Mouse (Mus musculus) hindbrain, postnatal 0 days (tissue): ENCODE data around the gene Lin28a. TPM values are rescaled to one million over a fixed set of nuclear protein-coding genes. Genes with fewer than 3 reads are reported as not detected.

Source experiments
- ATAC-seq: fragments of 200-750 bp; cut with Nextera tagmentation; 2 replicates; pipeline ENCODE4 v1.8.0; 2017; ENCODE audit warnings: mild to moderate bottlenecking, moderate TSS enrichment, moderate library complexity
- DNase-seq: peaks from one replicate; pipeline ENCODE4 v3.0.0-alpha.2; 2015; ENCODE audit warnings: low spot score
- H3K27ac ChIP-seq: fragments of 300-500 bp; sonication (generic); 2 replicates; pipeline ENCODE4 v1.5.1; 2014; ENCODE audit warnings: mild to moderate bottlenecking
- H3K27me3 ChIP-seq: fragments of 300-500 bp; sonication (generic); 2 replicates; pipeline ENCODE4 v1.6.1; 2014; ENCODE audit warnings: low read length, mixed read lengths; ENCODE audit not compliant: insufficient read depth
- H3K36me3 ChIP-seq: fragments of 300-500 bp; sonication (generic); 2 replicates; pipeline ENCODE4 v1.6.1; 2014; ENCODE audit warnings: low read length, mixed read lengths; ENCODE audit not compliant: insufficient read depth
- H3K4me1 ChIP-seq: fragments of 300-500 bp; sonication (generic); 2 replicates; pipeline ENCODE4 v1.6.1; 2014; ENCODE audit warnings: antibody characterized with exemption, low read length, mixed read lengths; ENCODE audit not compliant: insufficient read depth
- H3K4me2 ChIP-seq: fragments of 300-500 bp; sonication (generic); 2 replicates; pipeline ENCODE4 v1.6.1; 2014; ENCODE audit warnings: low read depth, mild to moderate bottlenecking, low read length, moderate library complexity, mixed read lengths
- H3K4me3 ChIP-seq: fragments of 300-500 bp; sonication (generic); 2 replicates; pipeline ENCODE4 v1.5.1; 2014; ENCODE audit warnings: low read length
- H3K9ac ChIP-seq: fragments of 300-500 bp; sonication (generic); replicated peaks from 2 replicates; pipeline ENCODE4 v1.6.1; 2014; ENCODE audit warnings: mild to moderate bottlenecking, low read length, moderate library complexity, mixed read lengths
- H3K9me3 ChIP-seq: fragments of 300-500 bp; sonication (generic); 2 replicates; pipeline ENCODE4 v1.6.1; 2016; ENCODE audit warnings: low read length, mixed read lengths
- CTCF ChIP-seq: IDR thresholded peaks from 2 replicates; pipeline ENCODE4 v1.5.1; 2016; ENCODE audit warnings: antibody characterized with exemption, control low read depth, low read depth
- WGBS: fragments of 180-500 bp; shearing (Covaris S2); extraction: QIAGEN DNeasy Blood & Tissue Kit; methylation state at CpG from one replicate; pipeline ENCODE4 v1.1.7; 2014; 5-methylcytosine and 5-hydroxymethylcytosine counted together
- polyA plus RNA-seq: library from polyadenylated mRNA; unstranded; fragments of >200 nt; fragmentation: Nextera tagmentation; extraction: Ambion mirVana; gene quantifications from 2 replicates; pipeline ENCODE4 v1.2.1, GENCODE M21; 2015
- total RNA-seq: library from RNA; depleted of rRNA; stranded (reverse); fragments of >200 nt; gene quantifications from 2 replicates; pipeline ENCODE4 v1.2.3, GENCODE M21; 2014

The Lin28a gene
- total and polyA plus RNA-seq, 2 experiments from 2014 or later = not detected

DNA sequence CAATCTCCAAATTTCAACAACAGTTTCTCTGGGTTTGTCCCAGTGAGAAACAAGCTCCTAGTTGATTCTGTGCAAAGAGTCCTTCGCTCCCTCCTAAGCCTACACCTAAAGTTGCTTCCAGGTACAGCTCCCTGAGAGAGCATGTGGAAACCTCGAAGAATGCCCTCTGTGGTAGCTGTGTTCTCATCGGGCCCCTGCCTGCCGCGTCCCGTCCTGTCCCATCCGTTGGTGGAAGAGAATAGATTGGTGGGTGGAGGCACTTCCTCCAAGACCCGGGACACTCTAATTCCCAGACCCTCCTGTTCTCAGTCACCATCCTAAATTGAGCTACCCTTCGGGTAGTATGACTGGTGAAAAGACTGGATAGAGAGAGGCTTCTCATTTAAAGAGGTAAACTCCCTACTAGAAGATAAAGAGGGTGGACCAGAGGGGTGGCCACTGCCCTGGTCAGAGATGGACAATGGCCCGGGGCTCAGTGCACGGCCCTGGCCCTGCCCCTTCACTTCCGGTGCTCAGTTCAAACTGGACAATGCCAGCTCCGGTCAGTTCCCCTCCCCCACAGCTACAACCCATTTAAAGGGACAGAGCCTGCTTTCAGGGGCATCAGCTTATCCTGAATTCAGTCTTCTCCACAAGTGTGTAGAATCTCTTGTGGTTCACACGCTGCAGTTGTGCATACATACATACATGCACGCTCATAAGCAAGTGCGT is 1.2 kb upstream of the Lin28a start:
- peak overlapping the region; percentile 33 for H3K4me3 ChIP-seq
- H3K36me3 ChIP-seq = no peaks in the 10 kb centered on the region
- H3K4me1 ChIP-seq = no peaks in the 10 kb centered on the region
- peak; percentile 78 for DNase-seq
- ATAC-seq = peak; percentile 75
- H3K4me2 ChIP-seq = peak overlapping the region; percentile 55
- 4% methylated on average over 16 of the region's 16 CpGs for WGBS
- TF ChIP-seq CTCF = no peak
- H3K27me3 ChIP-seq = peaks cover 24% of the 10 kb centered on the region; the same call in 1 of the 2 replicates
- H3K27ac ChIP-seq = peak overlapping the region; percentile 49; the same call in 1 of the 2 replicates
- H3K9me3 ChIP-seq = no peaks in the 10 kb centered on the region
- peak overlapping the region; percentile 21 for H3K9ac ChIP-seq

DNA sequence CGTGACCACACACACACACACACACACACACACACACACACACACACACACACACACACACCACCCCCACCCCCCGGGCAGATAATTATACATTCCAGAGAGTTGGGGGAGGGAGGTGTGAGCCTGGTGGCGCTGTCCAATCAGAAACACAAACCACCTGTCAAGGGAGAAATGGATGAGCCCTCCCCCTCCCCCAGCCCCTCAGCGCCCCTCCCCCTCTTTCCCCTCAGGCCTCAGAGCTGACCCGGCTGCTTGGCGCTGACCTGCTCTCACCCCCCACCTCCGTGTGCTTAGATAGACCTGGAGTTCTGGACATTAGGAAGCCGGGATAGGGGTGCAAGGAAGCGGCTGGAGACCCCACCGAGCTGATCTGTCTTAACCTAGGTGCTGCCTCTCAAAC is 569 bp upstream of the Lin28a start:
- Histone ChIP-seq H3K9me3 (no peaks in the 10 kb centered on the region), H3K4me2 (peak overlapping the region; percentile 55), H3K9ac (no peak overlapping the region), H3K27me3 (peaks cover 24% of the 10 kb centered on the region; the same call in 1 of the 2 replicates), H3K4me1 (no peaks in the 10 kb centered on the region), H3K27ac (no peak overlapping the region), H3K36me3 (no peaks in the 10 kb centered on the region), H3K4me3 (peak overlapping the region; percentile 33)
- under 1% methylated on average over 7 of the region's 10 CpGs for WGBS
- TF ChIP-seq CTCF = no peak
- ATAC-seq = peak; percentile 38; the same call in 1 of the 2 replicates
- no peak for DNase-seq

DNA sequence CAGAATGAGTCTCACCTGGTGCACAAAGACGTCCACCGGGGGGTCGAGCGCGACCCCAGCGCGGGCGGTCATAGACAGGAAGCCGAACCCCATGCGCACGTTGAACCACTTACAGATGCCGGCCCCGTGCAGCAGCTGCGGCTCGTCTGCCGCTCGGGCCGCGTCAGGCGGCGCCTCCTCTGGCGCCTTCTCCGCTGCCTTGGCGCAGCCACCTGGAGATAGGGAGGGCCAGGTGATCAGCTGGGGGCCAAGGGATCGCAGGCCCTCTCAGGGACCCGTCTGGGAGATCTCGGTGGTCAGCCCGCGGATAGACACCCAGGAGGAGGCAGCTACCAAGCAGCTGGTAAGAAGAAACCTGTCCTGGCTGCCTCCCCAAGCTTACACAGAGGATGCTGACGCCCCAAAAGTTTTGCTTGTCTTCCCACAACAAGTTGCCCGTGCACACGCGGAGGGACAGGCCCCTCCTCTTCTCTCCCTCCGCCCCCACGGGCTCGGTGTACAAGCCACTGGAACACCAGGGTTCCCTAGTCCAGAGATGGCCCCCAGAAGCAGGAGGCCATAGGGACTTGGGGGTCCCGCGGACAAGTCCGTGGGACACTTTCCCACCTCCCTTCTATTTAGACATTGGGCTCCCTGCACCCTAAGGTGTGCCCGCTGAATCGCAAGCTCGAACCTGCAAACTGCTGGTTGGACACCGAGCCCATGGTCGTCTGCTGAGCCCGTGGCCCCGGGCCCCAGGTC is 433 bp downstream of the Lin28a start:
- WGBS = under 1% methylated on average over 46 of the region's 46 CpGs
- Histone ChIP-seq H3K27ac (no peak overlapping the region), H3K9me3 (no peaks in the 10 kb centered on the region), H3K27me3 (peaks cover 24% of the 10 kb centered on the region; the same call in 1 of the 2 replicates), H3K4me1 (no peaks in the 10 kb centered on the region), H3K4me3 (peak overlapping the region; percentile 32), H3K9ac (no peak overlapping the region), H3K36me3 (no peaks in the 10 kb centered on the region), H3K4me2 (peak overlapping the region; percentile 55)
- ATAC-seq = no peak
- DNase-seq = no peak
- TF ChIP-seq CTCF = no peak

DNA sequence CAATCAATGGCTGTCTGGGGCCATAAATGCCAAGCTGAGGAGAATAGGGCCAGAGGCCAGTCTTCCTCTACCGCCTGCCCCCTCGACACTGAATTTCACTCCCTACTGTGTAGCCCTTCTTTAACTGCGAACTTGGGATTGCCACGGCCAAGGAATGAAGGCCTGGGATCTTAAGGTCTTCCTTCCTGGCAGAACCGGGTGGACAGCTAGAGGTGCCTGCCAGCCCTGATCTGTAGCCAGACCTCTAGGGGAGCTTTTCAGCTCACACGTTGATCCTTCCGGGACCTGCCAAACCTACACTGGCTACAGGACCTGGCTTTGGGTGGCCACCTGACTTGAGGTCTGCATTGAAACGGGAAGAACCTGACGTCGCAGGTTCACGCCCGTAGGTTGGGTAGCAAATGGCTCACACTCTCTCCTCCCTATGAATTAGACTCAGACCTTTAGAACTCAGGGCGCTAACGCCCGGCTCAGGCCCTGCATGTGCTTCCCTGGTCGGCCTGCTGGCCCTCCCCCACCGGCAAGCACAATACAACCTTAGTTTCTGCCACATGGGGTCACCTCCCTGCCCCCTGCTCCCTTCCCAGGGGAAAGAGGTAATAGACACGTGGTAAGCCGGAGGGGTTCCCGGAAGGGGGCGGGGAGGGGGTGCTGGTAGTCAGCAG is 1.3 kb downstream of the Lin28a start:
- H3K27ac ChIP-seq = no peak overlapping the region
- H3K4me1 ChIP-seq = no peaks in the 10 kb centered on the region
- ATAC-seq = no peak
- peaks cover 24% of the 10 kb centered on the region; the same call in 1 of the 2 replicates for H3K27me3 ChIP-seq
- H3K9ac ChIP-seq = no peak overlapping the region
- H3K4me3 ChIP-seq = peak overlapping the region; percentile 32
- peak overlapping the region; percentile 55 for H3K4me2 ChIP-seq
- no peak for DNase-seq
- H3K9me3 ChIP-seq = no peaks in the 10 kb centered on the region
- 5% methylated on average over 21 of the region's 21 CpGs for WGBS
- TF ChIP-seq CTCF = no peak
- no peaks in the 10 kb centered on the region for H3K36me3 ChIP-seq

DNA sequence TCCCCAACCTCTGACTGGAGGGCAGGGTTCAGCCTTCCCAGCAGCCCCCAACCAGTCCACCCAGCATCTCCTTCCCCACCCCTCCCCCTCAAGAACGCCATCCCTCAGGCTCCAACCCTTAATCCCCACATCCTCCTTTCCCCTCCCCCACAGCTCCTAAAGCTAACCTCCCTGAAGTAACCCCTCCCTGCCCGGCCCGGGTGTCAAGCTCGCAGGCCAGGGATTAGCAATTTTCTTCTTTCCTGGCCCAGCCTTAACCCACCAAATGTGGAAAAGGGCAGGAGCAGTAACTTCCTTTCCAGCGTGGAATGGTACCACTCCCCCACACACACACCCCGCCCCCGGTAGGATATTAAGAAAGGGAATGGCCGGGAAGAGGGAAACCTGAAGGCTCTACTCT is 1.9 kb downstream of the Lin28a start:
- no peak for TF ChIP-seq CTCF
- DNase-seq (no peak), ATAC-seq (no peak)
- Histone ChIP-seq H3K9ac (no peak overlapping the region), H3K4me2 (no peak overlapping the region), H3K27me3 (peaks cover 24% of the 10 kb centered on the region; the same call in 1 of the 2 replicates), H3K4me1 (no peaks in the 10 kb centered on the region), H3K27ac (no peak overlapping the region), H3K4me3 (no peak overlapping the region), H3K9me3 (no peaks in the 10 kb centered on the region), H3K36me3 (no peaks in the 10 kb centered on the region)
- 3% methylated on average over 8 of the region's 8 CpGs for WGBS

DNA sequence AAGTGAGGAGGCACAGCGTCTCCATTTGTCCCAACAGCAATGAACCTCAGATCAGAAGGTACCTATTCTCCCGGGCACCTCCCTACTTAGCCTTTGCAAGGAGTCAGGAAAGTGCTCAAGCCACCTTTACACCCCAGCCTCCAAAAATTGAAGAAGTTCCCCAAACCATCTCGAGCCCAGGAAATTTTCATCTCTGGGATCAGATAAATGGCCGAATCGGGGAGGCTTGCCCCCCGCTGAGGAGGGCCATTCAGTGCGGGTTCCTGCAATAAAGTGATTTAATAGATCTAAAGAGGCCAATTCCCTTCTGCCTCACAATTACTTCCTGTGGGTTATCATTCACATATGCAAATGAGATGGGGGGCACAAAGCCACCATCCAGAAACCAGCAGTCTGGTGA is 2.4 kb downstream of the Lin28a start:
- Histone ChIP-seq H3K4me1 (no peaks in the 10 kb centered on the region), H3K4me3 (no peak overlapping the region), H3K4me2 (no peak overlapping the region), H3K9ac (no peak overlapping the region), H3K27ac (no peak overlapping the region), H3K36me3 (no peaks in the 10 kb centered on the region), H3K27me3 (peaks cover 24% of the 10 kb centered on the region; the same call in 1 of the 2 replicates), H3K9me3 (no peaks in the 10 kb centered on the region)
- ATAC-seq (no peak), DNase-seq (no peak)
- 10% methylated on average over 7 of the region's 7 CpGs for WGBS
- TF ChIP-seq CTCF = no peak
